Mouse (Mus musculus) adrenal gland, postnatal 10 days (tissue): ENCODE data around the gene Otop2. TPM values are rescaled to one million over a fixed set of nuclear protein-coding genes. Genes with fewer than 3 reads are reported as not detected.

Source experiments
- total RNA-seq, 2 experiments: library from RNA; stranded (reverse); gene quantifications; 2 replicates each; pipeline ENCODE4 v1.2.3; 2021

The Otop2 gene
- total RNA-seq, 2 experiments from 2014 or later = not detected

Other genes with a start within 250 kb of the Otop2 start
- under 1 TPM; 0.48 to 0.96 TPM for gene Cd300e, start 245.0 kb upstream of the Otop2 start, total RNA-seq
- 1 to 10 TPM; 2.4 to 2.5 TPM for gene Rab37, start 215.7 kb upstream of the Otop2 start, total RNA-seq
- 1 to 10 TPM; 1.1 to 1.3 TPM for gene Cd300lf, start 173.2 kb upstream of the Otop2 start, total RNA-seq
- 10 to 100 TPM; 26.3 to 30.4 TPM for gene Slc9a3r1, start 143.8 kb upstream of the Otop2 start, total RNA-seq
- 10 to 100 TPM in 1 of 2 experiments, 1 to 10 TPM in 1; 9.5 to 15.7 TPM for gene Tmem104, start 119.7 kb upstream of the Otop2 start, total RNA-seq
- gene Nat9, start 119.3 kb upstream of the Otop2 start, total RNA-seq = 10 to 100 TPM; 27.4 to 28.4 TPM
- under 1 TPM; 0.61 to 0.75 TPM for gene Grin2c, start 39.9 kb upstream of the Otop2 start, total RNA-seq
- gene Fdxr, start 30.1 kb upstream of the Otop2 start, total RNA-seq = 100 to 1,000 TPM; 368 to 383 TPM
- 10 to 100 TPM; 12.7 to 16.1 TPM for gene Fads6, start 9.5 kb upstream of the Otop2 start, total RNA-seq
- under 1 TPM; 0.39 to 1.00 TPM for gene Ush1g, start 14.9 kb downstream of the Otop2 start, total RNA-seq
- gene Otop3, start 27.6 kb downstream of the Otop2 start, total RNA-seq = under 1 TPM in 1 of 2 experiments, not detected in 1; 0.12 TPM
- 10 to 100 TPM; 18.7 to 19.8 TPM for gene Hid1, start 60.6 kb downstream of the Otop2 start, total RNA-seq
- gene Cdr2l, start 74.8 kb downstream of the Otop2 start, total RNA-seq = 10 to 100 TPM; 30.7 to 43.9 TPM
- gene Mrpl58, start 96.6 kb downstream of the Otop2 start, total RNA-seq = 100 to 1,000 TPM; 147 to 163 TPM
- 1,000 to 10,000 TPM in 1 of 2 experiments, 100 to 1,000 TPM in 1; 968 to 1,066 TPM for gene Atp5h, start 112.8 kb downstream of the Otop2 start, total RNA-seq
- 10 to 100 TPM; 36.4 to 48.6 TPM for gene Kctd2, start 113.0 kb downstream of the Otop2 start, total RNA-seq
- under 1 TPM in 1 of 2 experiments, not detected in 1; 0.21 TPM for gene Trim80, start 133.4 kb downstream of the Otop2 start, total RNA-seq
- gene Slc16a5, start 155.3 kb downstream of the Otop2 start, total RNA-seq = 1 to 10 TPM in 1 of 2 experiments, under 1 TPM in 1; 0.88 to 3.5 TPM
- gene Armc7, start 168.5 kb downstream of the Otop2 start, total RNA-seq = 1 to 10 TPM; 5.8 to 7.9 TPM
- gene Nt5c, start 184.7 kb downstream of the Otop2 start, total RNA-seq = 10 to 100 TPM; 70.2 to 70.9 TPM
- gene Jpt1, start 207.2 kb downstream of the Otop2 start, total RNA-seq = 100 to 1,000 TPM; 113 to 123 TPM
- gene Sumo2, start 229.1 kb downstream of the Otop2 start, total RNA-seq = 100 to 1,000 TPM; 255 to 272 TPM